Mouse (Mus musculus): ENCODE results near the gene Akt2. TPM values are rescaled to one million over a fixed set of nuclear protein-coding genes. Genes with fewer than 3 reads are reported as not detected.
A peak's percentile ranks its signal among the peaks of the same experiment; 100 is the strongest.

Gene Akt2
- polyA plus RNA-seq, 1 experiment: 139 TPM

GRCm38 (mm10) chr7:27654607-27655276 lies 63.4 kb downstream of the Akt2 start:
- Histone ChIP-seq H3K4me3 (ENCODE audit: control insufficient read depth, insufficient read depth, low read length) (no peak overlapping the region), H3K36me3 (ENCODE audit: control insufficient read depth, insufficient read depth, low read length) (no peaks in the 10 kb centered on the region), H3K27me3 (ENCODE audit: control insufficient read depth, insufficient read depth, low read length) (peaks cover 5% of the 10 kb centered on the region; the same call in 1 of the 2 replicates), H3K27ac (ENCODE audit: control insufficient read depth, insufficient read depth, low read length) (no peak overlapping the region), H3K4me1 (replicated peaks; ENCODE audit: control insufficient read depth, insufficient read depth, low read length) (no peaks in the 10 kb centered on the region)
- peak; percentile 26 for DNase-seq
- WGBS: 65% methylated on average over 20 of the region's 20 CpGs
- TF ChIP-seq POLR2A (IDR thresholded peaks at IDR 0.05; ENCODE audit: control insufficient read depth, extremely low read depth, insufficient read depth, low read length, poor library complexity): no peak
- TF ChIP-seq CTCF (IDR thresholded peaks at IDR 0.05; ENCODE audit: borderline replicate concordance, control insufficient read depth, extremely low read depth, insufficient read depth, low read length, poor library complexity): no peak

- no peaks in the 10 kb centered on the region for H3K4me1 ChIP-seq (replicated peaks; ENCODE audit: control insufficient read depth, insufficient read depth, low read length)
- no peak overlapping the region for H3K4me3 ChIP-seq (ENCODE audit: control insufficient read depth, insufficient read depth, low read length)
- H3K27me3 ChIP-seq (ENCODE audit: control insufficient read depth, insufficient read depth, low read length): peaks cover 5% of the 10 kb centered on the region; the same call in 1 of the 2 replicates
- TF ChIP-seq CTCF (IDR thresholded peaks at IDR 0.05; ENCODE audit: borderline replicate concordance, control insufficient read depth, extremely low read depth, insufficient read depth, low read length, poor library complexity) (no peak), POLR2A (IDR thresholded peaks at IDR 0.05; ENCODE audit: control insufficient read depth, extremely low read depth, insufficient read depth, low read length, poor library complexity) (no peak)
- DNase-seq: no peak
- H3K27ac ChIP-seq (ENCODE audit: control insufficient read depth, insufficient read depth, low read length): no peak overlapping the region
- H3K36me3 ChIP-seq (ENCODE audit: control insufficient read depth, insufficient read depth, low read length): no peaks in the 10 kb centered on the region
- 52% methylated on average over 11 of the region's 11 CpGs for WGBS
Observed at GRCm38 (mm10) chr7:27655545-27655944, 64.2 kb downstream of the Akt2 start.

GRCm38 (mm10) chr7:27656600-27656999 lies 65.2 kb downstream of the Akt2 start:
- 95% methylated on average over 16 of the region's 16 CpGs for WGBS
- Histone ChIP-seq H3K4me3 (ENCODE audit: control insufficient read depth, insufficient read depth, low read length) (no peak overlapping the region), H3K36me3 (ENCODE audit: control insufficient read depth, insufficient read depth, low read length) (no peaks in the 10 kb centered on the region), H3K4me1 (replicated peaks; ENCODE audit: control insufficient read depth, insufficient read depth, low read length) (no peaks in the 10 kb centered on the region), H3K27ac (ENCODE audit: control insufficient read depth, insufficient read depth, low read length) (no peak overlapping the region), H3K27me3 (ENCODE audit: control insufficient read depth, insufficient read depth, low read length) (peaks cover 5% of the 10 kb centered on the region; the same call in 1 of the 2 replicates)
- DNase-seq: no peak
- no peak for TF ChIP-seq POLR2A (IDR thresholded peaks at IDR 0.05; ENCODE audit: control insufficient read depth, extremely low read depth, insufficient read depth, low read length, poor library complexity)
- no peak for TF ChIP-seq CTCF (IDR thresholded peaks at IDR 0.05; ENCODE audit: borderline replicate concordance, control insufficient read depth, extremely low read depth, insufficient read depth, low read length, poor library complexity)

GRCm38 (mm10) chr7:27657824-27658395 lies 66.6 kb downstream of the Akt2 start:
- Histone ChIP-seq H3K4me3 (ENCODE audit: control insufficient read depth, insufficient read depth, low read length) (no peak overlapping the region), H3K27me3 (ENCODE audit: control insufficient read depth, insufficient read depth, low read length) (peaks cover 5% of the 10 kb centered on the region; the same call in 1 of the 2 replicates), H3K4me1 (replicated peaks; ENCODE audit: control insufficient read depth, insufficient read depth, low read length) (no peaks in the 10 kb centered on the region), H3K36me3 (ENCODE audit: control insufficient read depth, insufficient read depth, low read length) (no peaks in the 10 kb centered on the region), H3K27ac (ENCODE audit: control insufficient read depth, insufficient read depth, low read length) (no peak overlapping the region)
- TF ChIP-seq CTCF (IDR thresholded peaks at IDR 0.05; ENCODE audit: borderline replicate concordance, control insufficient read depth, extremely low read depth, insufficient read depth, low read length, poor library complexity) (no peak), POLR2A (IDR thresholded peaks at IDR 0.05; ENCODE audit: control insufficient read depth, extremely low read depth, insufficient read depth, low read length, poor library complexity) (no peak)
- 46% methylated on average over 53 of the region's 53 CpGs for whole genome bisulfite sequencing
- no peak for DNase-seq

- Histone ChIP-seq H3K27me3 (ENCODE audit: control insufficient read depth, insufficient read depth, low read length) (peaks cover 3% of the 10 kb centered on the region; the same call in 1 of the 2 replicates), H3K36me3 (ENCODE audit: control insufficient read depth, insufficient read depth, low read length) (no peaks in the 10 kb centered on the region)
- 72% methylated on average over 14 of the region's 14 CpGs for WGBS
Observed at GRCm38 (mm10) chr7:27658712-27659663, 67.6 kb downstream of the Akt2 start.

GRCm38 (mm10) chr7:27662038-27662437 lies 70.7 kb downstream of the Akt2 start:
- Histone ChIP-seq H3K36me3 (ENCODE audit: control insufficient read depth, insufficient read depth, low read length) (no peaks in the 10 kb centered on the region), H3K4me3 (ENCODE audit: control insufficient read depth, insufficient read depth, low read length) (no peak overlapping the region), H3K4me1 (replicated peaks; ENCODE audit: control insufficient read depth, insufficient read depth, low read length) (no peaks in the 10 kb centered on the region), H3K27ac (ENCODE audit: control insufficient read depth, insufficient read depth, low read length) (no peak overlapping the region), H3K27me3 (ENCODE audit: control insufficient read depth, insufficient read depth, low read length) (no peaks in the 10 kb centered on the region; the same call in 1 of the 2 replicates)
- 91% methylated on average over 4 of the region's 4 CpGs for WGBS
- TF ChIP-seq POLR2A (IDR thresholded peaks at IDR 0.05; ENCODE audit: control insufficient read depth, extremely low read depth, insufficient read depth, low read length, poor library complexity) (no peak), CTCF (IDR thresholded peaks at IDR 0.05; ENCODE audit: borderline replicate concordance, control insufficient read depth, extremely low read depth, insufficient read depth, low read length, poor library complexity) (no peak)
- DNase-seq: no peak

More at GRCm38 (mm10) chr7:27658712-27659663, 67.6 kb downstream of the Akt2 start:
- Histone ChIP-seq H3K4me3 (ENCODE audit: control insufficient read depth, insufficient read depth, low read length) (no peak overlapping the region), H3K4me1 (replicated peaks; ENCODE audit: control insufficient read depth, insufficient read depth, low read length) (no peaks in the 10 kb centered on the region), H3K27ac (ENCODE audit: control insufficient read depth, insufficient read depth, low read length) (no peak overlapping the region)
- DNase-seq: no peak
- TF ChIP-seq CTCF (IDR thresholded peaks at IDR 0.05; ENCODE audit: borderline replicate concordance, control insufficient read depth, extremely low read depth, insufficient read depth, low read length, poor library complexity) (no peak), POLR2A (IDR thresholded peaks at IDR 0.05; ENCODE audit: control insufficient read depth, extremely low read depth, insufficient read depth, low read length, poor library complexity) (no peak)

Data from thymus, adult 2 months (tissue).